Mouse (Mus musculus) erythroblast, adult 5-6 weeks (primary cell): ENCODE results near the gene Gnb1. TPM values are rescaled to one million over a fixed set of nuclear protein-coding genes. Genes with fewer than 3 reads are reported as not detected.

Experiments
- ATAC-seq: replicated peaks from 2 replicates; pipeline ENCODE4 v1.8.0; 2016; ENCODE audit warnings: moderate number of reproducible peaks, mild to moderate bottlenecking, moderate TSS enrichment, inconsistent platforms; ENCODE audit not compliant: poor library complexity, low FRiP score, severe bottlenecking
- total RNA-seq, 2 experiments: library from RNA; stranded (forward) in 1 of 2; stranded (reverse) in 1 of 2; fragments of 150-400 nt in 1 of 2; fragments of 200-764, 138-1000 nt in 1 of 2; gene quantifications; 2 replicates each; pipeline versions ENCODE4 v1.2.3 to v1.2.4; 2015 to 2017; ENCODE audit warnings: low replicate concordance in 2 of 2

The Gnb1 gene
- total RNA-seq, 2 experiments from 2014 or later = 34.2 to 62.8 TPM

DNA sequence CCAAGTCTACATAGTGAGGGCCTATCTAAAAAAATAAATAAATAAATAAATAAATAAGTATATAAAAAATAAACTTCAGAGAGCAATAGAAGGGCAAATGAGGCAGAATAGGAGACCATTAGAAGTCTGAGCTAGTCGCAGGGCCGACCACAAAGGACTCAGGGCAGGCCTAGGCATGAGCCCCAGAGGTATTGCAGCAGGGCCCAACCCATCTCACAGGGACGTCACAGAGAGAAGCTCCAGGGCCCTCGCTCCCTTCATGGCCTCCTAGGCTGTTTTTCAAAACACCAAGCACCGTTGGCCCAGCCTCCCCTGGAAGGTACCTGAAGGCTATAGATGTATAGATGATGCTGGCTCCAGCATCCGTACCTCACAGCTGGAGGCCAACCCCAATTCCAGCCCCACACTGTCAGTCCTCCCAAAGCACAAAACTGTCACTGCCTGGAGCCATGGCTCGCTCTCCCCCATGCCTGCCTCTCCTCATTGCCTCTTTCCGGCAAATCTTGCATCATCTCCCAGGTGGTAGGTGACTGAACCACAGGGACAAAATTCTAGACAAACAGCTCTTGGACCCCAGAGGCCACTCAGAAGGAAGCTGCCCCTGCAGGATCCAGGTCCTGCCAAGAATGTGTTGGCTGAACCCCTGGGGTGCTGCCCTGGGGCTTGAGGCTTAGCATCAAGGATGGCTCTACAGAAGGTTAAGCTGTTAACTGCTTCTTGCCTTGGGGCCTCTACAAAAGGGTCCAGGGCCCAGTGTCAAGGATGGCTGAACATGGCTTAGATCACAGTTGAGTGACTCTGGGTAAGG lies 8.2 kb upstream of the Gnb1 start:
- ATAC-seq = no peak

DNA sequence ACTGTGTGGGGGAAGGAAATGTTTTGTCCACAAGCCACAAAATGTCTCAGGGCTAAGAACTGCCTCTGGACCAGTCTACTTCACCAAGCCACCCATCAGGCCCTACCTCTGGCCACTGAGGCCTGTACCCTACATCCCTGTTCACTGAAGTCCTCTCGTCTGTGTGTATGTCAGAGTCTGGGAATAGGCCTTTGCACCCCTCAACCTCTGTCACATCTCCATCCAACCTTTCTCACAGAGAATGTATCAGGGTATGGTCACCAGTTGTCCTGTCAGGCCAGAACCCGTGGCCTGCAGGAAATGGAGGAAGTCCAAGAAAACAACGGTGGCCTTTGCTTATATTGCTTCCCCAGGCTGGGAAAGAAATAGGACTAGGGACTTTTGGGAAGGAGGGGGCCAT lies 5.6 kb upstream of the Gnb1 start:
- ATAC-seq = no peak

DNA sequence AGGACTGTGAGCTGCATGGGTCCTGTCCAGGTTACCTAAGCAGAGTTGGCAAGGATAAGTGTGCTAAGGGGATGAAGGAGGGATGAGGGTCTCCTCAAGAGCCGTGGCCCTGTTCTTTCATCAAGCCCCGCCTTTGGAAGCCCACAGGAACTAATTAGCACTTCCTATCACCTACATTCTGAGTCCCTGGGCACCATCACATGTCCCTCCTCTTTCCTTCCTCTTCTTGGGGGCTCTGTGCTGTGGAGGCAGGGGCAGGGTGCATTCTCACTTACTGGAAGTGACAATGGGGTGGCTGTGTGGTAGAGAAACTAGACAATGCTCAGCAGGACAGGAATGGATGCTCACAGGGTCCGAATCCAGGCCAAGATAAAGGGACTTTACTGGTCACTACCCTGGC lies 3.4 kb upstream of the Gnb1 start:
- no peak for ATAC-seq

DNA sequence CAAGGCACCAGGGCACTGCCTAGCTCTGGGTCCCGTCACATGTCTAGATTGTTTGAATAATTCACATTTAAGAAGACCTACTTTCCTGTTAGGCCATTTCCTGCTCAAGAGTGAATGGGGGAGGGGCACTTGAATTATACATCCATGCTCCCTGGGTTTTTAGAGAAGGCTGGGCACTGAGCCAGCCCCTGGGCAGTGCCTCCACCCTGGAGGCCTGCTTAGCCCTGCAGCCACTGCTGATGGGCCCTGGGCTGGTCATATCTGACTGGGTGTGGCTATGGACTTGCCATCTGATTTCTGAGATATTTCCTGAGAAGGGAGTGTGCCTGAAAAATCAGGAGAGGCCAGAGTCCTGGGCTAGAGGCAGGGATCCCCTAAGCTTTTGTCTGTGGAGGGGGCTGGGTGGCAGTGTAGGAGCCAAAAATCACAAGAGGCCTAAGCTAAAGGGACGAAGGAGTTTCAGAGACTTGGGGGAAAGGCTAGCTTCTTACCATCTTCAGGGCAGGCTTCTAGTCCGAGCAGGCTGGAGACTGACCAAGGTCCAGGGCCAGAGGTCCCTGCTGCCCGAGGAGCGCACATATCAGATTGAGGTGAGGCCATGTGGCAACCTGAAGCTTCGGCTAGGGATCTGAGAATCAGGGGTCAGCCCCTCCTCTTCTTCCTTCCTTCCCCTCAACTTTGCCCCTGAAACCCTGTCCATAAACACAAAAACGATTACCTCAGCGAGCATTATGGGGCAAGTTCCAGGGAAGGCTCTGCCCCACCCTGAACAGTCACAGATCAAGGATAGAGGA lies 2.7 kb upstream of the Gnb1 start:
- ATAC-seq = peak; percentile 42

DNA sequence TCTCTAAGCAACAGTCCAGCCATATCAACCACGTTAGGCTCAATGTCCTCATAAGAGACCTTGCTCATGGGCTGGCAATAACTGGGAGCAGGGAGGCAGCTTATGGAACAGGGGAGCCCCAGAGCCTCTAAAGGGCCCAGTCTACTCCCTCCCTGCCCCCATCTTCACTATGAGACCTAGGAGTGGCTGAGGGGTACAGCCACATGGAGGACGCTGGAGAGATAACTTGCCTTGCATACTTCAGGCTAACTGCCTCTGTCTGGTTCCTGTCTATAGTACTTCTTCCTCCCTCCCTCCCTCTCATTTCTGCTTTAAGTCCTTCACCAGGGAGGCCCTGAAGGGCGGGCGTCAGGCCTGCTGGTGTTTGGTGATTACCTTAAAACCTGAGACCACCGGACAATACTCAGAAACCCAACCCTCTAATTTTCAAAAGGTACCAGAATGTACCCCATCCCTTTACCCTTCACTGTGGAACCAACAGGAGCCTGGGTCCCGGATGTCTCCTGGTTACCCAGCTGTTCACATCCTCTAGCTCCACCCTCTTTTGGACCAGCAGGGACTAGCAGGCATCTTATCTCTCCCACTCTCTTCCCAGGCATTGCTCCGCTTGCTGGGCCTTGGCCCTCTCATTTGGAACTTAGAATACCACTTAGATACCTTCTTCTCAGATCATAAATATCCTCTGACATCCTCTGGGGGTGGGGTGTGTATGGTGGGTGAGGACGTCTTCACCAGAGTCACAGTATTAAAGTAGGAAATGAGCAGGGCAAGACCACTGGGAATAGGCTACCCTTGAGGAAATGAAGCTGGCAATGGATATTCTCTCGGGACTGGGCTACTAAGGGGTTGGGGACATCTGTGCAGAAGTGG lies 1.8 kb upstream of the Gnb1 start:
- no peak for ATAC-seq

DNA sequence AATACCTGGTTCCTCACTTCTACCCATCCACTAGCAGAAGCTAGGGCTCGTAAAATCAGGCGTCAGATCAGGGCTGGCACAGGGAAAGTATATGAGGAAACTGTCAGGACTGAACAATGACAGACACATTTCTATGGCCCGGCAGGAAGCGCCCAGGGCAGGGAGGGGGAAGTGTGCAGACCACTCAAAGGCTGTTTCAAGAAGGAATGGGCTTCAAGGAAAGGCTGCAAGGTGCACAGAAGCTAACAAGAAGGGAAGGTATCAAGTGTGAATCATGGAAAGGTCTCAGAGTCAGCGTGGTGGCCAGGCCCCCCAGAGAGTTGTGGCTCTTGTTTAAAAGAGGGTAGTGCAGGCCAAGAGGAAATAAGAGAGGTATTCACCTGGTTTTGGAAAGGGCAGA lies 705 bp upstream of the Gnb1 start:
- no peak for ATAC-seq

DNA sequence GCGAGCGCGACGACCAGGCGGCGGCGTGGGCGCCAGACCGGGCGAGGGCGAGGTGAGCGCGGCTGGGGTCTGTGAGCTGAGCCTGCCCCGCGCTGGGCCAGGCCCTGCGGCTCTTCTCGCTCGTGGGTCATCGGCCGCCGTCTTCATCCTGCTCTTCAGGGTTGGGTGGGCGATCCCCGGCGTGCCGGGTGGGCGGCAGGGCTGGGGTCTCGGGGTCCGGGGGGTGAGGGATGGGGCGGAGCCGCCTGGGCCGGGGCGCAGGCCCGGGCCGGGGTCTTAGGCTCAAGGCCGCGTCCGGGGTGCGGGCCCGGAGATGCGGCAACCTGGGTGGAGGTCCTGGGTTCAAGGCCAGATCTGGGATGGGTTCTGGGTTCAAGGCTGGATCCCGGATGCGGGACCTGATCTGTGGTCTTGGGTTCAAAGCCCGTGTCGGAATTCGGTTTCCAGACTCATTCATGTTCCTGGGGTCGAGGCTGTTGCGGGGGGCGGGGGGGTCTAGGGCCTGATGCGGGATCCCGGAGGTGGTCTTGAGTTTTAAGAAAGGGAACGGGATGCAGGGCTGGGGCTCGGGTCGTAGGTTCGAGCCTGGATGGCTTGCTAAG lies 469 bp downstream of the Gnb1 start:
- no peak for ATAC-seq

DNA sequence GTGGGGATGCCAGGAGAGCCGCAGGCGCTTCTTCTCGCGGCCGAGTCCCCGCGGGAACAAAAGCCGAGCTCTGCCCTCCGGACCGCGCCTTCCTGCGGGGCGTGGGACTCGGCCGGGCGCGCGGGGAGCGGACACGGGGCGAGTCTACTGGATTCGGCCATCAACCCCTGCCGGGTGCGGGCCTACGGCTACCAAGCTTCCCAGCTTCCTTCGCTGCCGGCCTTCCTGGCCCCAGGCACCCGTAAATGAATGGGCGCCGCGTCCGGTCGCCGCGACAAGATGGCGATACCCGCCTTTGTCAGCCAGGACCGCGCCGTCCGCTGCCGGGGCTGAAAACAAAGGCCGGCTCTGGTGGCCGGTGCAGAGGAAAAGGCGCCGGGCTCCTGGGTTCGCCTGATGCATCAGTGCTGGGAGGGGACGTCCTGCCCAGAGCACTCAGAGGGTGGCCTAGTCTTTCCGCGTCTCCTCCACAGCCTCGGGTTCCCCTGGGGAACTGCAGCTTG lies 1.0 kb downstream of the Gnb1 start:
- ATAC-seq = peak; percentile 49

DNA sequence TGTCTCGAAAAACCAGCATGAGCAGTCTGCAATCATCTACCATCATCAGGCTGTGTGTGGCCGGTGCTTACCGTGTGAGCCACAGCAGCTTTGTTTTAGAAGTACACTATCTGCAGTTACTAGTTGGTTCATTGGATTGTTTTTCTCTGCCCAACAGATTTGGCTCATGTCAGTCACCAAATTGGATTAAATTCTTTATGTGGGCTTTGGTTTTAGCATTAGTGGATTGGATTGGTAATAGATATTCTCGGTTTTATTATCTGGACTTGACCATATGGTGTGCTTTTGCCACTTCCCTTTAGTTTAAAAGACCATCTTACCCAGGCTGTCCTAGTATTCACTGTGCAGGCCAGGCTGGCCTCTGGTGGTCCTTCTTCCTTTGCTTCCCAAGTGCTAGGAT lies 3.7 kb downstream of the Gnb1 start:
- ATAC-seq = no peak

DNA sequence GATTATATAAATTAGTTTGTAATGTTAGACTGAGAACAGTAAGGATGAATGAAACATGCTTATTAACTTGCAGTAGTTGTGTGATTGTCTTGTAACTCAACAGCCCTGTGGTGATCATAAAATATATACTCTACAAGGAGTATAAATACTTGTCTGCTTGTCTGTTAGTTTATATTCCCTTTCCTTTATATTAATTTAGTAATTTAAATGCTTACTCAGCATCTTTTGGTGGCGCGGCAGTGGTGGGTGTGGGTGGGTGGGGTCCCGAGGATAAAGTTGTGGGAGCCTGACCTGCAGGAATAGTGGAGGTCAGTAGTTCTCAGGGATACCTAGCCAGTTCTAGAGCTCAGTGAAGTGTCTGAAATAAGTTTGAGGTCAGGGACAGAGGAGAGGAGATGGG lies 6.8 kb downstream of the Gnb1 start:
- ATAC-seq = no peak

DNA sequence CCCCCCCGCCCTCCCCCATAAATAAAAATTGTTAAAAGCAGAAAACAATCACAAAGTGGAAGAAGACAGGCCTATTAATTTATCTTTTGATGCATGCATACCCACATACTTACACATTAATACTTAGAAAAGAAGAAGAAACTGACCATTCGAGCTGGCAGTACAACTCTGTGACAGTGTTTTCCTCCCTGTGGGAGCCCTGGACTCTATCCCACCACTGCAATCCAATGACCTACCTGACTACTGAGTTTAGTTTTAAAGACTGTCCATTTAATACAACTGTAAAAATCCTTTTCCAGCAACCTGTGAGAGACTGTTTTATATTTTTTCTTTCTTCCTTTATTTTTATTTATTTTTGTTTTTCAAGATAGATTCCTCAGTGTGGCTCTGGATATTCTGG lies 10.0 kb downstream of the Gnb1 start:
- ATAC-seq = no peak

DNA sequence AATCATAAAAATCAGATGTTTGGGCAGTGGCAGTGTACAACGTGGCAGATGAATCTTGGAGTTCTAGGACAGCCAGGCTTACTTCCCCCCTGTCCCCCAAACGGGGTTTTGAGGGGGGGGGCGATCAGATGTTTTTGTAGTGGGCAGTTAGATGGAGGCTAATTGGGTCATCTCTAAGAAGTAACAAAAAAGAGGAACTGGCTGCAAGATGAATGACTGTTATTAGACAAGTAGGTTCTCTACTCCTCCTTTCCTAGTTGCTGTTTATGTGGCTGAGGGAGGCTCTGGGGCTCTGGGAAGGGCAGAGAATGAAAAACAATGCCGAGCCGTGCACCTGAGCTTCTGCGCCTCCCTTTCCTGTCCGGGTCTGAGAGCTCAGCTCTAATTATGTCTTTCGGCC lies 13.9 kb downstream of the Gnb1 start:
- no peak for ATAC-seq

DNA sequence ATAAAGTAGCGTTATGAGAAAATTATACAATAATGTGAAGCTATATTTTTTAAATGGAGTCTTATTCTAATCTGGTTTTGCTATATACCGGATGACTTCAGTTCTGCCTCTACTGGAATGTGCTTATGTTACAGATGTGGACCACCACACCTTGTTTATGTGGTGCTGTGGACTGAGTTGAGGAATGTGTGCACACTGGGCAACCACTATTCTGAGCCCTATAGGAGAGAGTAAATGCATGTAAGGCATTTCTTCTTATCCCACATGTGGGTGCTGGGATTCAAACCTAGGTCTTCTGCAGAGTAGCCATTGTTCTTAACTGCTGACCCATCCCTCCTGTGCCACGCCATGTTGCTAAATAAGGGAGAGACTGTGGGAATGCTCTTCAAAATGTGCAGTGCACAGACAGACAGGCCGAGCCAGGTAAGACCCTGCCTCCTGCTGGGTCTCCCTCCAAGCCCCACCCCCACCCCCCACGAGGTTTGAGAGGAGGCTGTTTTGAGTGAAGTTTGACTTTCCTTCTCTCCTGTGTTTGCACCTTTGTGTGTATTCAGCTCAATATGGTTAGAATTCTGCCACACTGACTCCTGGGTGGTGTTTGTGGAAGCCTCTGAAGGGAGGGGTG lies 14.6 kb downstream of the Gnb1 start:
- ATAC-seq = no peak

DNA sequence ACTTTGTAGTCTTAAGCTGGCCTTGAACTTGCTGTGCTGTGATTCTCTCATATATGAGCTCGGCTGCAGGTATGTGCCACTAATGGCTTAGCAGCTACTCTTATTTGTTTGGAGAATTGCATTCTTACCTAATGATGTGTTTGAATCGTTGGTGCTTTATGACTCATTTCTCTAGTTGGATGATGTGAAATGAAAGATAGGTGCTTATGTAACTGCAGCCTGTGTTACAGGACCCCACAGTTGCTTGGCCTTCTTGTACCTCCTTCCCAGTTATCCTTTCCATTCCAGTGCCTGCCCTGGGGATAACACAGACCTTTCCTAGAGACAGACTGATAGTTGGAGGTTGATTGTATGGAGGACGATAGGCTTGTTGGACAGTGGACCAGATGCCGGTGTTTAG lies 17.5 kb downstream of the Gnb1 start:
- no peak for ATAC-seq

DNA sequence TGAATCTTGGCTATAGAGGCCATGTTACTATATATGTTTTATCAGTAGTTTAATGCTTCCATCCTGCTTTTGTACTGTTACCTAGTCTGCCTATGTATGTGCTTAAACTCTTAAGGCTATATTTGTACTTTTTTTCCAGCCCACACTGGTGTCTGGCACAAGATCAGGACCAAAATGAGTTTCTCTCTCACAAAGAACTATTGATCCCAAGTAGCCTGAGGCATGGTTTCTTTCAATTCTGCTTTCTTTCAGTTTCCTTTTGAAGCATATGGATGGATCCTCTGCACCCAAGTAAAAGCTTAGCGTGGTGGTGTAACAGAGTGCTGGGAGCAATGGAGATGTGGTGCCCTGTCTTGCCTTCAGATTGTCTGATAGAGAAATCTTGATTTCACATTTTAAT lies 19.8 kb downstream of the Gnb1 start:
- ATAC-seq = no peak

DNA sequence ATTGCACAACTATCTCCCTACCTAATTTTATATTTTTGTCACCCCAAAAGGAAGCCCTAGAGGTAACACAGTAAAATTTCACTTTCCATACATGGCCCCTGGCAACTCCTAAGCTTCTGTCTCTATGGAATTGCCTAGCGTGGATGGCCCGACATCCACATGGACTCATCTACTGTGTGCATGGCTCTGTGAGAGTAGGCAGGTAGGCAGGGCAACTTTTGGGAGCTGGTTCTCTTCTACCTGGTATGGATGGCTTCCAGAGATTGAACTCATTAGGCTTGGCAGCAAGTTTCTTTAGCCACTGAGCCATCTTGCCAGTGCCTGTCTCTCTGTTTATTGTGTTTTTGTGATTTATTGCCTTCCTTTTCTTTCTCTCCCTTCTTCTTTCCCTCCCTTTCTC lies 23.6 kb downstream of the Gnb1 start:
- no peak for ATAC-seq

DNA sequence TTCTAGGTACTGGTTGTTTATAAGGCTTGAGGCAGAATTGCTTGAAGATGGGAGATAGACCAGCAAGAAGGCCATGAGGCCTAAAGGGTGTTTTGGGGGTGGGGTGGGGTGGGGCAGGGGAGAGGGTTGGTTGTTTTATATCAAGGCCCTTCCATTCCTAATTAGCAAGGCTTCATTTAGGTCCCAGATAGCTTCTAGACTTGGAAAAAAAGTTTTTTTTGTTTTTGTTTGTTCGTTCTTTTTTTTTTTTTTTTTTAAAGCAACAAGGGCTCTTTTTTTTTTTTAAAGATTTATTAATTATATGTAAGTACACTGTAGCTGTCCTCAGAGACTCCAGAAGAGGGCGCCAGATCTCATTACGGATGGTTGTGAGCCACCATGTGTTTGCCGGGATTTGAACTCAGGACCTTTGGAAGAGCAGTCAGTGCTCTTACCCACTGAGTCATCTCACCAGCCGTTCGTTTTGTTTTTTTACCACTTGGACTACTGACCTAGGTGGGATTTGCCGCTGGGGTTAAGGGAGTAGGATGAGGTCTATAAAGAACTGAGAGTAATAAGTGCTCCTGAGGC lies 26.9 kb downstream of the Gnb1 start:
- no peak for ATAC-seq

DNA sequence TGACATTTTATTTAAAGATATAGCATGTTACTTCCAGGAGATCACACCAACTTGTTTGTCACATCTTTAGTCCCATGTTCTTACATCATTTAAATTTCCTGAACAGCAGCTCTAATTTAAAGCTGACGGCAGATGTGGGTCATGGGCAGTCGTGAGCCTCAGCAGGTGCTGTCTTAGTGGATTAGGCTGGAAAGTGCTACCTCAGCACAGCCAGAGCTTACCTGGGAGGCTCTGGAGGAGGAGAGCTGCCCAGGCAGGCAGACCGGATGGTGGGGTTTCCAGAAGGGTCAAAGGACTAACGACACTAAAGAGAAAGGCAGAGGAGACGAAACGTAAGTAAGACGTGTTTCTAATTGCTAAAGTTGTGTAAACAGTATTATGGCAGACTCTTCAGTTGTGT lies 31.2 kb downstream of the Gnb1 start:
- no peak for ATAC-seq

DNA sequence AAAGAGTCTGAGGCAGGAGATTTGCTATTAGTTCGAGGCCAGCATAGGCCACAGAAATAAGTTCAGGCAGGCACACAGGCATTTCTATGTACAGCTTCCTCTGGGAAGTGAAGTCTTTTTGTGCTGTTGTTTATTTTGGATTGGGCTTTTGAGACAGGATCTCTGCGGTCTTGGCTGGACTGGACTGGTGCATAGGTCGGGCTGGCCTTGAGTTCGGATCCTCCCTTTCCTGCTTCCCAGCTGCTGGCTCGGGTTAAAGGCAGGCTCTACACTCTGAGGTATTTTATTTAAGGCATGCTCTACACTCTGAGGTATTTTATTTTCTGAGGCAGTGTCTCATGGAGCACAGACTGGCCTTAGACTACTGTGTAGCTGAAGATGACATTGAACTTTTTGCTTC lies 34.6 kb downstream of the Gnb1 start:
- ATAC-seq = no peak
